Comparison of ENCODE assay signal across 20 mouse cellular contexts in the genomic region with DNA sequence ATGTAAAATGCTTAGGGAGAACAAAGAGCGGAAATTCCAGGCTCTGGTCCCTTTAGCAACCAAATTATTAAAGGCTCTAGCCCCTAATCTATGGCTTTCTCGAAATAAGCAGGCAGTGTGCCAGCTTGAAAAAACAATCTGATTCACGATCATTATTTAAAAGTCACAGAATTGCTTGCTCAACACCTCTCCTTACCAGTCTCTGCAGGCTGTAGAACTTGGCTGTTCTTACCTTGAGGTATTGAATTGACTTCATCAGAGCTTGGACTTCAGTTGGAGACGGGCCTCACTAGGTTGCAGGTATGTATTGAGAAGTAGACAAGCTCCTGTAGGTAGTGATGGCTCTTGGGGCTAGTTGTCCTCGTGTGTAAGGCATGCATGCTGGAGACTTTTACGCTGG. TPM values are rescaled to one million over a fixed set of nuclear protein-coding genes. Genes with fewer than 3 reads are reported as not detected.
"Had no signal": no experiment of that assay in that cellular context is flagged by ENCODE, and none has a peak within 500 bp of the region (broad histone marks: within the 10 kb centered on the region; RNA-seq: fewer than 3 reads in every experiment).

A gene (plus strand): TSS at position 185 of the 400 bp plus-strand sequence.

- H3K36me3 ChIP-seq: limb, embryonic 13.5 days; lung, embryonic 15.5 days had no signal

- H3K27me3 ChIP-seq: limb, embryonic 13.5 days; lung, embryonic 15.5 days had no signal

- ATAC-seq: intestine, embryonic 16.5 days; liver, postnatal 0 days had no signal

- H3K9me3 ChIP-seq: limb, embryonic 13.5 days; lung, embryonic 15.5 days had no signal

- H3K4me2 ChIP-seq: limb, embryonic 13.5 days; lung, embryonic 15.5 days had no signal

- H3K4me1 ChIP-seq: limb, embryonic 13.5 days; lung, embryonic 15.5 days had no signal

- H3K9ac ChIP-seq: limb, embryonic 13.5 days; liver, embryonic 14.5 days; liver, postnatal 0 days; lung, embryonic 15.5 days had no signal

- H3K27ac ChIP-seq: limb, embryonic 13.5 days; liver, embryonic 14.5 days; lung, embryonic 15.5 days had no signal

- H3K4me3 ChIP-seq: limb, embryonic 13.5 days; lung, embryonic 15.5 days had no signal

- DNase-seq: kidney, adult 18-20 months; kidney, adult 9 months; kidney, postnatal 14 days; kidney, postnatal 4 days; left cerebral cortex, postnatal 4 days; liver, postnatal 0 days; lung, postnatal 14 days; lung, postnatal 4 days; midbrain, embryonic 14.5 days; thymus, postnatal 25 days had no signal

RNA-seq across cellular contexts. Expression of the gene that starts here (rescaled TPM):
- polyA plus RNA-seq: kidney, embryonic 16.5 days; liver, adult 2 months; liver, embryonic 14.5 days; liver, postnatal 0 days; midbrain, embryonic 14.5 days; midbrain, postnatal 0 days; neural tube, embryonic 11.5 days; small intestine, adult 2 months; spleen, adult 2 months had no signal
